Mouse (Mus musculus): ENCODE results near the gene Capn5.
A peak's percentile ranks its signal among the peaks of the same experiment; 100 is the strongest.
"Not testable (repeated sequence)": the region's sequence is repeated elsewhere in the genome, so short reads cannot be mapped to it uniquely, and the experiment has no call there.

The Capn5 gene

DNA sequence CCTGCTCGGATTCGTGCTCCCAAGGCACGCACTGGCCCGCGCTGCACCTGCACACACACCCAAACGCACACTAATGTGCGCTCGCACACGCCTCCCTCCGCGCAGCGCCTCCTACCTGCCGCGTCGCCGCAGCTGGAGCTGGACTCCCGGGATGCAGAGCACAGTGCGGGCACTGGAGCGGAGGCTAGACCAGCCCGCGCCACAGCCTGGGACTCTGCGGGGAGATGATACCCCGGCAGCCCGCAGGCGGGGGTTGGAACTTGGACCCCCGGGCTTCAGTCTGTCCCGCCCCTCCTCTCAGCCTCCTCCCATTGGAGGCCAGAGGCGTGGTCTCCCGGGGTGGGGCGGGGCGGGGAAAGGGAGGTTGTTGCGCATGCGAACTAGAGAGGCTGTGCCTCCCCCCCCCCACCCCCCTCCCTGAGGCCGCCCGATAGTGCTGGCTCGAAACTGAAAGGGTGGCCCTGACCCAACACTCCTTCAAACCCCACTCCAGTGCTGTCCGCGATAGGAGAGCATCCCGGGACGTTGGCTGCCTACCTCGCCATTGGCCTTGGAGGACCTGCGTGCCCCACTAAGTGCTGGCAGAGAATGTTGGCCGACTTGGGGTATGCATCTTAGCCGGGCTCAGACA, at the start of gene Capn5:
TSS of gene Capn5 (minus strand) at position 346 of the 631 bp plus-strand sequence.
- DNase-seq (ENCODE audit: low spot score): peak; percentile 55

- no peak for DNase-seq (ENCODE audit: low spot score)
Observed at GRCm38 (mm10) chr7:98223796-98224195, 45.7 kb upstream of the Capn5 start.

GRCm38 (mm10) chr7:98216713-98217112, 38.6 kb upstream of the Capn5 start:
- DNase-seq (ENCODE audit: low spot score): no peak

GRCm38 (mm10) chr7:98202946-98203345, 24.9 kb upstream of the Capn5 start:
- no peak for DNase-seq (ENCODE audit: low spot score)

- no peak for DNase-seq (ENCODE audit: low spot score)
Observed at GRCm38 (mm10) chr7:98201493-98202028, 23.5 kb upstream of the Capn5 start.

- DNase-seq (ENCODE audit: low spot score): no peak
Observed at GRCm38 (mm10) chr7:98200396-98200795, 22.3 kb upstream of the Capn5 start.

DNA sequence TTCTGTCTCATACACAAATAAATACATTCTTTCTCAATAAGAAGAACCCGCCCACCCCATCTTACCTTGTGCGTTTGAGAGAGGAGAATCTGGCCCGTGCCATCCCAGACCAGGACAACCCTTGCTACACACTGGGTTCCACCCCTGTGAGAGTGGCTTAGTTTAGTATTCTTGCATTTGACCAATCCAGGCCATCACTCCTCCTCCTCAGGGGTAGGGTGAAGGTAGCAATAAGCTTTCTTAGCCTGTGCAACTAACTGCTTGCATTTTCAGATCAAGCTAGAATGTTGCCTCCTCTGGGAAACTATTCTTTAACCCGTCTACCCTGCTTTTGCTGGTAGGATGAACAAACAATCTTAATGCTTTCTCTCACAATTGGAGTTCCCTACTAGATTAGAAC, 21.3 kb upstream of the Capn5 start, which contains the start of gene B3gnt6:
TSS of gene B3gnt6 (minus strand) at position 101 of the 400 bp plus-strand sequence.
- DNase-seq (ENCODE audit: low spot score): no peak

DNA sequence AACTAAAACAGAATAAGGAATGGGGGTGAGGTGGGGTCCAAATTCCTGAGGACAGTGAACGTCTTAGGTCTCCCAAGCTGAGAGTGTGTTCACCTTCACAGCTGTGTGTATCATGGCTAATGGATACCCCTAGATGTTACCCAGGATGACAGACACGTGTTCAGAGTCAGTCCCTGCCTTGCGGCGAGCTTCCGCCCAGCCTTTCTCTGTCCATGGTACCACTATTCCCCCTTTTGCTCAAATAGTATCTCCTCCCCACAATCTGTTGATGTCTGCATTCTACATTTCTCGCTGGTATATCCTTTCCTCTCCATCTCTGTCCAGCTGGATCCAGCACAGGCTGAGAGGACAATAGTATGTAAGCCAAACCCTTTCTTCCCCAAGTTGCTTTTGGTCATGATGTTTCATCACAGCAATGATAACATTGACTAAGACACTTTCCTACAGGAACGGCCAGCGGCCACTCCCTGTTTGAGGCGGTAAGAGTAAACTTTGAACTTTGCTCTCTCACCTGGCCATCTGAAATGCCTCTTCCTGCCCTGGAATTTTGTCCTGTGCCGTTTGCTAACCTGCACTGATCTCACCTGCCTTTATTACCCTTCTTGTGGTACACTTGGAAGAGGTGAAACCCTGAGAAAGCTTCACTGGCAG, 17.2 kb upstream of the Capn5 start:
- DNase-seq (ENCODE audit: low spot score): no peak

GRCm38 (mm10) chr7:98194026-98194792, 16.1 kb upstream of the Capn5 start:
- peak; percentile 42 for DNase-seq (ENCODE audit: low spot score)

- DNase-seq (ENCODE audit: low spot score): no peak
Observed at GRCm38 (mm10) chr7:98193515-98194025, 15.5 kb upstream of the Capn5 start.

DNA sequence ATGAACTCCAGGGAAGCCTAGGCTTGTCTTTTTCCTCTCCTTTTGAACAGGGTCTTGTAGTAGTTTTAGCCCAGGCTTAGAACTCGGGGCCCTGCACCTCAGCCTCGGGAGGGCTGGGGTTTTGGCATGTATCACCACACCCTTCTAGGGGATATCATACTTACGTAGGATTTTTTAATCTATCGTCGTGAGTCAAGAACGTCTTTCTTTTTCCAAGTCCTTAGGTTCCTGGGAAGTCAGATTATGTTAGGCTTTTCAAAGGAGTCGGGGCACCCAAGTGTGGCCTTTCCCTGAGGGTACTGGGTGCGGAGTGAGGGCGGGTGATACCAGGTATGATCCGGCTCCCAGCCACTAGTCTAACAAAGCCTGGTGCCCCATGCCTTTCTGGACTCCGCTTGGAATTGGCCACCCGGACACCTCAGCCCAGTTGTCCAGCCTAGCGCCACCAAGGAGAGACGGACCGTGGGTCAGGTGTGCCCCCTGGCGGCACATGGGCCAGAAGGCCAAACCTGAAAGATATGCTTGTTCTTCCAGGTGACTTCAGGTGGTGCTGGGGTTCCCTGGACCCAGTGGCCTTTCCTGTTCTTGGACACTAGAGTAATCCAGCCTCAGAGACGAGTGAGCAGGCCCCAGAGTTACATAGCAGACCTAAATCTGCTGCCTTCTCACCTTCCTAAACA, 13.6 kb upstream of the Capn5 start:
- no peak for DNase-seq (ENCODE audit: low spot score)

- DNase-seq (ENCODE audit: low spot score): no peak
Observed at GRCm38 (mm10) chr7:98190578-98190977, 12.5 kb upstream of the Capn5 start.

DNA sequence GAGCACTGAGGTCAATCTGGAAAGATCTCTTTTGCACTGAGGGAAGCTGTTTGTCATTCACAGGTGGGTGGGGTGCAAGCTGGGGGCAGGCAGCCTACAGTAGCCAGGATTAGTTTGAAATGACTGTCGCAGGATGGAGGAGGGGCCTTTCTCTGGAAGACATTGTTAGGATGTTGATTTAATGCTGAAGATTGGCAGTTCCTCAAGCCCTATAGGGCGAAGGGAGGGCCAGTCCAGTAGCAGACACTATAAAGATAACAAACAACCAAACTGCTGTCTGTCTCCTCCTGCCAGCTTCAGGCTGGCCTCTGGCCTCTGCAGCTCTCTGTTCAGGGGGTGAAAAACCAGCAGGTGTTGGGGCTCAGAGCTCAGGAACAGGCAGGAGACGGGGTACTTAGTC, 11.7 kb upstream of the Capn5 start:
- no peak for DNase-seq (ENCODE audit: low spot score)

DNA sequence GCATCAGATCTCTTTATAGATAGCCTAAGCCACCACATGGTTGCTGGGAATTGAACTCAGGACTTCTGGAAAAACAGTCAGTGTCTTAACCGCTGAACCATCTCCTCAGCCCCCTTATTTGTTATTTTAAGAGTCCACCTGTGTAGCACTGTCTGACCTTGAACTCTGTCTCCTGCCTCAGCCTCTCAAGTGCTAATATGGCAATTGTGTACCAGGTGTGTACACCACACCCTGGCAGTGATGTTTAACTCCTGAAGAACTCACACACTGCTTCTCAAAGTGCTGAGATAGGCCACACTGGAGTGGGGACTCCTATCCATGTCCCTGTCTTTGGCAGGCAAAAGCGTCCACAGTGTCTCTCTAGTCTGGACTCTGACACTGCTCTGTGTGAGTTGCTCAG, 10.6 kb upstream of the Capn5 start:
- no peak for DNase-seq (ENCODE audit: low spot score)

DNA sequence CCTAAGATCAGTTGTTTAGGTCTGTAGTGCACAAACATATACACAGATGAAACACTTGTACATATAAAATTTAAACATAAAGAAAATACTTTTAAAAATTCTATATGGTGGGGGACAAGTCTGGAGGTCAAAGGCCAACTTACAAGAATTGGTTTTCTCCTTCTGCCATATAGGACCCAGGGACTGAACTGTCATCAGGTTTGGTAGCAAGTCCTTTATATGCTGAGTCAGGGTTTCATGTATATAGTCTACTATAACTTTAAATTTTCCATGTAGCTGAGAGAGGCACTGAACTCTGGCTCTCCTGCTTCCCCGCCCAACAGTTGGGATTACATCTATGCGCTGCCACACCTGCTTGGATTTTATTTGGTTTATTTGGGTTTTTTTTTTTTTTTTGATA, 10.2 kb upstream of the Capn5 start:
- no peak for DNase-seq (ENCODE audit: low spot score)

GRCm38 (mm10) chr7:98187332-98187731, 9.3 kb upstream of the Capn5 start:
- not testable (repeated sequence) for DNase-seq (ENCODE audit: low spot score)

DNA sequence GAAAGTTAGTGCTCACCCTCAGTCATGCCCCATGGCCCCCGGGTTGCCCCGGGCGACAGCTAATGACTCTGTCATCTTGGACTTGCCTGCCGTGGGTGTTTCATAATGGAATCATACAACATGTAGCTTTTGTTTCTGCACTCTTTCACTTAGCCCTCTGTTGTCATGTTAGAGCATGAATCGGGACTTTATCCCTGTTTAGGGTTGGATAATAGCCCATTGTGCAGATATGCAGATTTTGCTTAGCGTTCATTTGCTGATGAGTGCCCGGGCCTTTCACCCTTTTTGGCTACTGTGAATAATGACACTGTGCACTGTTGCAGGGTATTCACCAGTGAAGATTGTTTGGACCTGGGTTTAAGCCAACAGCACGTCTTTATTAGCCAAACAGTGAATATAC, 8.6 kb upstream of the Capn5 start:
- no peak for DNase-seq (ENCODE audit: low spot score)

DNA sequence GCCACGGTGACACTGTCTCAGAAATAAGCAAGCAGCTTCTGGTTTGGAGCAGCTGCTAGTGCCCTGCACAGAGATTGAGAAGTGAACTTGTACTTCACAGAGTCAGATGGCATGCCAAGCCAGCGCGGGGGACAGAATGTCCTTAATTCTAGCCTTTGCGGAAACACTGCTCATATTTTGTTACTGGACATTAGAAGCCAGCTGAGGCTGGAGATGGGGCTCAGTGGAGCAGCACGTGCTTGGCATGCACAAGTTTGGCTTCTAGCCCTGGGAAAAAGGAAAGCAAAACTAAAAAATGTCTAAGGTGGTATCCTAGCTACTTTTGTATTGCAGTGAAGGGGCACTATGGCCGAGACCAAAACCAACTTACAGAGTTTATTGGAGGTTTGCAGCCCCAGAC, 7.3 kb upstream of the Capn5 start:
- DNase-seq (ENCODE audit: low spot score): peak; percentile 46

DNA sequence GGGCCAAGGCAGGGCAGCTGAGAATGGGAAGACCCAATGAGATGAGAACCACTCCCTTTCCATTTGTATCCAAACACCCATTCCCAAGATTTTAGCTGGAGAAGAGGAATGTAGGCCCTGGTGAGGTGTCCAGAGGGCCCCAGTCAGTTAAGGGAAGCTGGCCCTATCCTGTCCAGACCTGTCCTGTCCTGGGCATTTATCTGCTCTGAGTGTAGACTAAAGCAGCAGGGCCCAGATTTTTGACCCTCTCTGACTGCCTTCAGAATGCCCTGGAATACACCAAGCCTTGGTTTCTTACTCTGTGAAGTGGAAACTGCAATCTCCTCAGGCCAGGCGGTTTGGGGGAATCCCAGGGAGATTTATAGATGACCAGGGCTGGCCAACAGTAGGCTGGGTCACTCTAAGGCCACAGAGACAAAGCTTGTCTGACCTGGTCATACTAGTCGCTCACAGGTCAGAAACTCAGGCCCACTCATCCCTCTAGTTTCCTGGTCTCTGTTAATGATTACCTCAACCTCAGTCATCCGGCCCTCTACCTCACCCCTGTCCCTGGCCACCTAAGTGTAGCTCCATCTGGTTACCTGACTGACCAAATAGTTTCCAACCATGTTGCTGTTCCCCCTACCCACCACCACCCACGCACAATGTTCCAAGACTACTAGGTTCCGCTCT, 622 bp upstream of the Capn5 start:
- no peak for DNase-seq (ENCODE audit: low spot score)

DNA sequence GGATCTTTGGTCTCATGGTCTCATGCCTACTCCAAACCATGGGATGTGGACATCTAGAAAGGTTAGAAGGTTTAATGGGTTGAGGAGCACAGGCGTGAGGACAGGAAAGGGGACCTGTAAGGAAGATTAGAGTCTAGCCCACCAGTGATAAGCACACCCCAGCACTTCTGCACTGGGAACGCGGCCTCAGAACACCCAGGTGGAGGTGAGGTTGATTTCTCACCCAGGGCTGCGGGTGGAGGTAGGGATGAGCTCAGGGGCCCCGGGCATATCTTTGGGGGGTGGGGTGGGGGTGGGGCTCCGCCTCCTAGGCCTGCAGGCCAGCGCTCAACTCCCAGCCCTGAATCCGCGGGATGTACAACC, 527 bp downstream of the Capn5 start:
- DNase-seq (ENCODE audit: low spot score): no peak

DNA sequence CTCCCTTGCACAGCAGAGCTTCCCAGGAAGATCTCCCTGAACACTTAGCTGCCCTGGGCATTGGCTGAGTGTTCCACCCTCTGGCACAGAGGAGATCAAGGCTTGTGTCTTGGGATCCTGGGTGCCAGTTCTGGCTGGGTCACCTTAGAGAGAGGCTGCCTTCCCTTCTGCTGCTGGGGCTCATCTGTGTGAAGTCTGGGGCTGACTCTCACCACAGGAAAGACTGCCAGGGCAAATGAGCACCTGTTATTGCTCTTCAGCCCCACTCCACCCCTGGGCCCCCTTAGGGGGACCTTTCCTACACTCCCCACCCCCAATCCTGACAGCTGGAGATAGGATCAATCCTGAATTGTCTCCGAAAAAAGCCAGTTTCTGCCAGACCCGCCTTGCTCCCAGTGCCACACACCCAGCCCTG, 996 bp downstream of the Capn5 start:
- DNase-seq (ENCODE audit: low spot score): no peak
